Mouse (Mus musculus) thymus, postnatal 0 days (tissue): ENCODE measurements around the gene Fam120a. TPM values are rescaled to one million over a fixed set of nuclear protein-coding genes. Genes with fewer than 3 reads are reported as not detected.

Source experiments
- DNase-seq: peaks from one replicate; pipeline ENCODE4 v3.0.0-alpha.2; 2015; ENCODE audit warnings: low spot score
- polyA plus RNA-seq: library from polyadenylated mRNA; unstranded; fragments of >200 nt; fragmentation: Nextera tagmentation; extraction: Ambion mirVana; gene quantifications from 2 replicates; pipeline ENCODE4 v1.2.1, GENCODE M21; 2015

Gene Fam120a
- polyA plus RNA-seq, 1 experiment from 2014 or later = 28.3 TPM

- DNase-seq = peak; percentile 52
Observed at GRCm38 (mm10) chr13:48966851-48967821, 681 bp downstream of the Fam120a start.

- peak; percentile 80 for DNase-seq
Observed at GRCm38 (mm10) chr13:48965559-48966525, 2.0 kb downstream of the Fam120a start.

DNA sequence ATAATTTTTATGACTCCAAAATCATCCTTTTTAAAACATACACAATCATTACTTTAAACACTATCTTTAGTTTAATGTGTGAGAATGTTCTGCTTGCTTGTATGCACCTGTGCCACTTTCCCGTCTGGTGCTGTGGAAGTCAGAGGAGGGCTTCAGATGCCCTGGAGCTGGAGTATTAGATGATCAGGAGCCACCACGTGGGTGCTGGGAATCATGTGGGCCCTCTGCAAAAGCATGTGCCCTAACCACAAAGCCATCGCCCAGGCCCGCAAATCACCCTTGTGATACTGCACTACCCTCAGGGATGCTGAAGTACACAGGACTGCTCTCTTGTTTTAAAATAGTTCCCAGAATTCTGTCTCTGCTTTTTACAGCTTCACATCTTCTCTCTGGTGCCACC is 3.0 kb downstream of the Fam120a start:
- no peak for DNase-seq

DNA sequence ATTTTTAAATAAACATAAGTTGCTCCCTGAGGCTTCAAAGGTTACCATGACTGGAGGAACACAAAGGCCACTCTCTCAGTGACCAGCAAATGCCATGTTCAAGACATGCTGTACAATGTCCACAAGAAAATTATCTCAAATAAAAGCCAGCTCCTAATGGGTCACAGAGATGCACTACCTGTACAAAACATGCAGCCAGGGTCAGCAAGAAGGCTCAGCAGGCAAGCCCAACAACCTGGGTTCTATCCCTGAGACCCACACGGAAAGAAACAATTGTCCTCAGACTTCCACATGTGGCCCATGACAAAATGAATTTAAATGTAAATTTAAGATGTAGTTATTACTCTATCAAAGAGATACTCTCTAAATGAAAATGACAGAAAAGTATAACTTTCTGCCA is 4.7 kb downstream of the Fam120a start:
- no peak for DNase-seq

DNA sequence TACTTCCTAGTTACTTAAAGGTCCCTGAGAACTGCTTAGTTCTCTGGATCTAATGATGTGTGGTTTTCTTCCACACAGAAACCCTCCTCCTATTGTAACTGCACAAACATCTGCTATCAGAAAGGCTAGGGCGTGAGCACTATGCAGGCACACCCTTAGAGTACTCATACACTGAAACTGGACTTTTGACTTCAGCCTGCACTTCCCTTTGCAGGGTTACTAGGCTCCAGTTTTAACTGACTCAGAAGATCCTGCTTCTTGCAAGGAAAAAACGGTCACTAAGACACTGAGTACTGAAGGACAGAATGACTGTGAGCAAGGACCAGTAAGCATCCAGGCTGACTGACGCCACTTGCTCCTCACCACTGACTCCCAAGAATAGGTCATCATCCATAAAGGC is 5.3 kb downstream of the Fam120a start:
- no peak for DNase-seq

GRCm38 (mm10) chr13:48958608-48959007 is 9.2 kb downstream of the Fam120a start:
- no peak for DNase-seq

GRCm38 (mm10) chr13:48954825-48955224 is 13.0 kb downstream of the Fam120a start:
- DNase-seq = no peak

DNA sequence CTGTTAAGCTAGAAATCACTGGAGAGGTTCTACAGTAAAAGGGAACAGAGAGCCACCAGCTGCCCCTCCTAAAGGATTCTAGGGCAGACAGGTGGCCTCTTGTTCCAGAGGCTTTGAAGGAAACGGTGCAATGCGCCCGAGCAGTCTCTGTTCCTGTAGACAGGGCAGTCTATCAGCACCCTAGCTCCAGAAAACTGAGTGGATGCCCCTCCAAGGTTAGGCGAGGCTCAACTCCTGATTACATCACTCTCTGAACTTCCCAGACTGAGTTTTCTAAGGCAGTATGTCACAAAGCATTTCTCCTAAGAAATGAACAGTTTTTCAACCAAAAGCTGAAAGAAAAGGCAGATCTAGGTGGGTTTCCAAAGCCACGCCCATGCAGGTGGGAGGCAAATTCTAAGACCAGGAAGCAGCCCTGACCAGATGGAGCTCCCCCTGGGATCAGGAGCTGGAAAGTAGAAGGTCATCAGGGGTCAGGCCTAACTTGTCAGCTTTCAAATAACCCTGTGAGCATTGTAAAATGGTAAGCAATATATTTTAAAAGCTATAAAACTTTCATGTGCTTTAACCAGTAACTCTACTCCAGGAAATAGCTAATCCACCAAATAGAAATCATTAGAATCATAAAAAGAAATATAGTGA is 17.1 kb downstream of the Fam120a start:
- DNase-seq = no peak

- DNase-seq = no peak
Observed at GRCm38 (mm10) chr13:48948951-48949350, 18.9 kb downstream of the Fam120a start.

DNA sequence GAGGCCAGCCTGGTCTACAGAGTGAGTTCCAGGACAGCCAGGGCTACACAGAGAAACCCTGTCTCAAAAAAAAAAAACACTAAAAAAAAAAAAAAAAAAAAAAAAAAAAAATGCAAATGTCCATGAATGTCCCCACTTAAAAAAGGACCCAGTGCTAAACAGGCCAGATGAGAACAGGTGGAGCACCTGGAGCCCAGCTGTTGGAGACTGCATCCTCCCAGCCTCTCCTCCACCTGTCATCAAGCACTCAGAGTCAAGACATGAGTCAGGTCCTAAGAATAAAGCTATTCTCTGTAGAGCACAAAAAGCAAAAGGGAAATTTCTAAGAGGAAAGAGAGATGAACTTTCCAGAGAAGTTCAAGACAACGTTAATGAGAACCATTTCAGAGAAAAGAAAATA is 23.2 kb downstream of the Fam120a start:
- no peak for DNase-seq

DNA sequence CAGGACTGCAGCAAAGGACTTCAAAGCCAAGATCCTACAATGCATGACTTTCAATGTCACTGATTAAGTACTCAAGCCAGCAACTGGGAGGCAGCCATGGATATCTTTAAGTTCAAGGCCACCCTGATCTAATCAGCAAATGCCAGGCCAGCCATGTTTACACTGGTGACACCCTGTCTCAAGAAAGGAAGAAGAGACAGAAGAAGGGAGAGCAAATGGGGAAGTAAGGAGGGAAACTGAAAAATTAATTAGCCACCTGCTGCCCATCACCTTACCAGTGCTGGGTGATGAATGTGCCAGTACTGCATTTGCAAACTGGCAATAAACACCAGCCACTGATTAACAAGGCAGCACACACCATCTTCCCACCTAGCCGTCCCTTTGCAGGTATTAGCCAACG is 25.3 kb downstream of the Fam120a start:
- no peak for DNase-seq

DNA sequence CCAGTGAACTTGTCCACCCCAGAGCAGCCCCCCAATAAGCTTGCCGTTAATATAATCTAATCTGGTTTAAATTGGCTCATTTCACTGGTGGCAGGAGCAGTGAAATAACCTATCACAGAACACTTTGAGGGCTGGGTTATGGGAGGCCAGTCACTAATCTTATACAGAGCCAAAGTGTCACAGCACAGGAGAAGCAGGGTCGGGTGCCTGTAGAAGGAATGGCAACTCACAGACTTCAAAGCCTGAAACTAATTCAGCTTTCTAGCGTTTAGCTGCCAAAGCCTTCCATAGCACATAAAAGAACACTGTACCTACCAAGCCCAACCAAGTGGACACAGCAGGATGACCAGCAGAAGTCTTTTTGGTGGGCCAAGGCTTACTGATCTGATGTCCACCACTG is 26.0 kb downstream of the Fam120a start:
- DNase-seq = no peak

GRCm38 (mm10) chr13:48934597-48934996 is 33.2 kb downstream of the Fam120a start:
- DNase-seq = no peak

GRCm38 (mm10) chr13:48932692-48933091 is 35.1 kb downstream of the Fam120a start:
- DNase-seq = no peak

- DNase-seq = no peak
Observed at GRCm38 (mm10) chr13:48931687-48932086, 36.1 kb downstream of the Fam120a start.

GRCm38 (mm10) chr13:48931232-48931631 is 36.6 kb downstream of the Fam120a start:
- no peak for DNase-seq

DNA sequence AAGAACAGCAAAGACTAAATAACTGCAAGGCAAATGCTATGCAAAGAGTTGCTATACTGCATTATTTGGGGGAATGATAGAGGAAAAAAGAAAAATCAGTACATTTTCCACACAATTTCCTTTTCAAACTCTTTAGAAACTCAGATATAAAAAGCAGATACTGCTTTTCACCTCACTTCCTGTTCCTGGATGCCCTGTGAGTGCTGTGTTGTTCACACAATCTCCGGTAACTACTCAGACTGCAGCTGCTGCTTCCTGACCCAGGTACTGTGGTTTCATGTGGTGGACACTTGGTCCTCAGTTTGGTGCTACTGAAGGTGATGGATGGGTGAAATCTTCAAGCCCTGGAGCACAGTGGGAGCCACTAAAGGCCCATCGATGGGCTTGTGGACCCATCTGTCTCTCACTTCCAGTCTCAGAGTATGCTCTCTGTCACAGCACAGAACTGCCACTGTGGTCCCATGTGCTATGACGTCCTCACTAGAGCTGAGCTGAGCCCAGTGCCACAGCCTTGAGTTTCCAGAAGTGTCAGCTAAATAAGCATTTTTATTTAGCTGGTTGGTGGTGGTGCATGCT is 38.2 kb downstream of the Fam120a start:
- peak; percentile 21 for DNase-seq

- no peak for DNase-seq
Observed at GRCm38 (mm10) chr13:48927609-48928008, 40.2 kb downstream of the Fam120a start.

DNA sequence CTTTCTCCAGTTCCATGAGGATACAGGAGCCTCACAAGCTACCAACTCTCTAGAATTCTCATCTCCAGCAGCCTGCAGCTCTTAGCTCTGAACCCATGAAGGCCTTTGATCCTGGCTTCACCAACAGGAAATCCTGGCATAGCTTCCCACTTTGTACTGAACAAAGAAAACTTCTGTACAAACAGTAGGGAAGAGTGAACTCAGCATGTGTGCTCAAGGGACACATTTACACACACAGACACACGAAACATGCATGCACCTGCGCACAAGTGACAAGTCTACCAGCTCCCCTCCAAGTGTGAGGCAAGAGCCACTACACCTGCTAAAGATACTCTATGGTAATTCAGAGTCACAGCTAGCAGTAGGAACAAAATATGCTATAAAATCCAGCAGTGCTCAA is 45.1 kb downstream of the Fam120a start:
- DNase-seq = no peak

- no peak for DNase-seq
Observed at GRCm38 (mm10) chr13:48921256-48921655, 46.6 kb downstream of the Fam120a start.
